Mouse (Mus musculus) hindbrain, embryonic 13.5 days (tissue): ENCODE measurements at regions not wholly inside any gene's neighbourhood (a gene's known extent, or its start where the extent isn't known, plus 50 kb on each side); places are given as distances from the start of the nearest gene placed in this dataset.

Source experiments
- ATAC-seq: fragments of 200-750 bp; cut with Nextera tagmentation; 2 replicates; pipeline ENCODE4 v1.8.0; 2017; ENCODE audit warnings: moderate TSS enrichment; ENCODE audit not compliant: low FRiP score
- H3K27ac ChIP-seq: fragments of 300-500 bp; sonication (generic); 2 replicates; pipeline ENCODE4 v1.5.1; 2015; ENCODE audit warnings: inconsistent platforms, mild to moderate bottlenecking, moderate library complexity
- H3K27me3 ChIP-seq: fragments of 300-500 bp; sonication (generic); 2 replicates; pipeline ENCODE4 v1.6.1; 2015; ENCODE audit warnings: mild to moderate bottlenecking, inconsistent platforms
- H3K36me3 ChIP-seq: fragments of 300-500 bp; sonication (generic); 2 replicates; pipeline ENCODE4 v1.6.1; 2015; ENCODE audit warnings: mild to moderate bottlenecking, inconsistent platforms
- H3K4me1 ChIP-seq: fragments of 300-500 bp; sonication (generic); replicated peaks from 2 replicates; pipeline ENCODE4 v1.6.1; 2015; ENCODE audit warnings: inconsistent platforms
- H3K4me2 ChIP-seq: fragments of 300-500 bp; sonication (generic); 2 replicates; pipeline ENCODE4 v1.6.1; 2015; ENCODE audit warnings: inconsistent platforms, mild to moderate bottlenecking, moderate library complexity
- H3K4me3 ChIP-seq: fragments of 300-500 bp; sonication (generic); 2 replicates; pipeline ENCODE4 v1.5.1; 2015; ENCODE audit warnings: mild to moderate bottlenecking, inconsistent platforms
- H3K9ac ChIP-seq: fragments of 300-500 bp; sonication (generic); 2 replicates; pipeline ENCODE4 v1.6.1; 2015; ENCODE audit warnings: mild to moderate bottlenecking, inconsistent platforms
- H3K9me3 ChIP-seq: fragments of 300-500 bp; sonication (generic); 2 replicates; pipeline ENCODE4 v1.6.1; 2016; ENCODE audit warnings: inconsistent platforms
- WGBS: fragments of 180-500 bp; shearing (Covaris S2); methylation state at CpG from one replicate; pipeline ENCODE4 v1.1.7; 2015; 5-methylcytosine and 5-hydroxymethylcytosine counted together

GRCm38 (mm10) chr17:76002836-76003235 is 451.1 kb upstream of the Fam98a start:
- Histone ChIP-seq H3K27ac (no peak overlapping the region), H3K9ac (no peak overlapping the region), H3K4me3 (no peak overlapping the region), H3K9me3 (no peaks in the 10 kb centered on the region), H3K27me3 (no peaks in the 10 kb centered on the region), H3K4me1 (no peaks in the 10 kb centered on the region), H3K36me3 (no peaks in the 10 kb centered on the region), H3K4me2 (no peak overlapping the region)
- ATAC-seq, result no peak

GRCm38 (mm10) chr17:75961371-75961770 is 409.6 kb upstream of the Fam98a start:
- H3K4me1 ChIP-seq, result no peaks in the 10 kb centered on the region
- H3K9me3 ChIP-seq, result no peaks in the 10 kb centered on the region
- no peak for ATAC-seq
- WGBS, result 42% methylated on average over 2 of the region's 2 CpGs
- no peak overlapping the region for H3K4me2 ChIP-seq
- H3K36me3 ChIP-seq, result no peaks in the 10 kb centered on the region
- no peak overlapping the region for H3K27ac ChIP-seq
- H3K4me3 ChIP-seq, result no peak overlapping the region
- H3K27me3 ChIP-seq, result no peaks in the 10 kb centered on the region
- no peak overlapping the region for H3K9ac ChIP-seq

DNA sequence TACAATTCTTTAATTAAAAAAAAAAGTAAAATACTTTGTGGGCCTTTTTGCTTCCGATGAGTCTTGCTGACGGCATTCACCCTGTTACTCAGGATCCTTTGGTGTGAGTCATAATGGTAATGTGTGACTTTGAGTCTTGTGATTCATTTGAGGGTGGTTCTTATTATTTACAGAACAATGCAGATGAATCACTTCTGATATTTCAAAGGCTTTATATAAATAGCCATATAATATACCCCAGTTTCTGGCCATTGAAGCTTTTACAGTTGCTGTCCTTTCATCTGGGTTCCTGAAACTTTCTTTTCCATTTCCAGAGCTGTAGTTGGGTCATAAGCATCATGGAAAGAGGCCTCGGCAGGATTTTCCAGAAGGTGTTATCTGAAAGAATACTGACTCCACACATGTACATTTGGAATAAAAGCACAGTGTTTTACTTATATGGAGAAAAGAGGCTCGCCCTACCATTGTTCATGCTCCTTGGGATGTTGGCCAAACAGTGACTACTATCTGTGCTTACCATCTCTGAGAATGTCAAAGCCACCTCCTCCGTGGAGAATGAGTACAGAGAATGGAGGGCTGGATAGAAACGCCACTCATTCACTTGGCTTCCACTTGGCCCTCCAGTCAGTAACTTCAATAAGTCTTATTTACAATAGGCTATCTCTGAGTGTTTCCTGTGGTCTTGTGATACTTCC is 385.1 kb upstream of the Fam98a start:
- no peak for ATAC-seq
- H3K27ac ChIP-seq, result no peak overlapping the region
- no peaks in the 10 kb centered on the region for H3K4me1 ChIP-seq
- H3K9ac ChIP-seq, result no peak overlapping the region
- H3K4me3 ChIP-seq, result no peak overlapping the region
- H3K4me2 ChIP-seq, result no peak overlapping the region
- H3K27me3 ChIP-seq, result no peaks in the 10 kb centered on the region
- no peaks in the 10 kb centered on the region for H3K9me3 ChIP-seq
- 91% methylated on average over 6 of the region's 6 CpGs for WGBS
- no peaks in the 10 kb centered on the region for H3K36me3 ChIP-seq

- no peak overlapping the region for H3K4me2 ChIP-seq
- peak; percentile 65; the same call in 1 of the 2 replicates for ATAC-seq
Observed at GRCm38 (mm10) chr17:75931022-75931421, 379.3 kb upstream of the Fam98a start.

GRCm38 (mm10) chr17:75920240-75920639 is 368.5 kb upstream of the Fam98a start:
- no peak for ATAC-seq
- H3K27ac ChIP-seq, result no peak overlapping the region
- no peak overlapping the region for H3K9ac ChIP-seq
- H3K4me3 ChIP-seq, result no peak overlapping the region
- WGBS, result 93% methylated on average over 2 of the region's 2 CpGs
- H3K36me3 ChIP-seq, result no peaks in the 10 kb centered on the region
- no peaks in the 10 kb centered on the region for H3K4me1 ChIP-seq
- H3K9me3 ChIP-seq, result no peaks in the 10 kb centered on the region
- H3K27me3 ChIP-seq, result no peaks in the 10 kb centered on the region
- H3K4me2 ChIP-seq, result no peak overlapping the region

More at GRCm38 (mm10) chr17:75931022-75931421, 379.3 kb upstream of the Fam98a start:
- H3K27me3 ChIP-seq, result no peaks in the 10 kb centered on the region
- H3K4me1 ChIP-seq, result no peaks in the 10 kb centered on the region
- no peaks in the 10 kb centered on the region for H3K36me3 ChIP-seq
- H3K27ac ChIP-seq, result no peak overlapping the region
- no peak overlapping the region for H3K9ac ChIP-seq
- WGBS, result 67% methylated on average over 1 of the region's 1 CpGs
- H3K9me3 ChIP-seq, result no peaks in the 10 kb centered on the region
- no peak overlapping the region for H3K4me3 ChIP-seq

- Histone ChIP-seq H3K36me3 (no peaks in the 10 kb centered on the region), H3K4me2 (no peak overlapping the region), H3K4me3 (no peak overlapping the region), H3K27me3 (no peaks in the 10 kb centered on the region), H3K9me3 (no peaks in the 10 kb centered on the region), H3K27ac (no peak overlapping the region), H3K4me1 (no peaks in the 10 kb centered on the region), H3K9ac (no peak overlapping the region)
- WGBS, result 85% methylated on average over 4 of the region's 4 CpGs
- ATAC-seq, result no peak
Observed at GRCm38 (mm10) chr17:75917020-75917419, 365.3 kb upstream of the Fam98a start.

GRCm38 (mm10) chr17:75916590-75916989 is 364.8 kb upstream of the Fam98a start:
- no peaks in the 10 kb centered on the region for H3K27me3 ChIP-seq
- WGBS, result 87% methylated on average over 2 of the region's 2 CpGs

GRCm38 (mm10) chr17:75915256-75915655 is 363.5 kb upstream of the Fam98a start:
- WGBS, result 80% methylated on average over 1 of the region's 1 CpGs
- Histone ChIP-seq H3K4me3 (no peak overlapping the region), H3K36me3 (no peaks in the 10 kb centered on the region), H3K27ac (no peak overlapping the region), H3K27me3 (no peaks in the 10 kb centered on the region), H3K4me1 (no peaks in the 10 kb centered on the region), H3K9me3 (no peaks in the 10 kb centered on the region), H3K9ac (no peak overlapping the region), H3K4me2 (no peak overlapping the region)
- no peak for ATAC-seq

More at GRCm38 (mm10) chr17:75916590-75916989, 364.8 kb upstream of the Fam98a start:
- H3K4me3 ChIP-seq, result no peak overlapping the region
- H3K9me3 ChIP-seq, result no peaks in the 10 kb centered on the region
- no peaks in the 10 kb centered on the region for H3K36me3 ChIP-seq
- no peak overlapping the region for H3K4me2 ChIP-seq
- no peak overlapping the region for H3K9ac ChIP-seq
- H3K4me1 ChIP-seq, result no peaks in the 10 kb centered on the region
- no peak for ATAC-seq
- no peak overlapping the region for H3K27ac ChIP-seq

DNA sequence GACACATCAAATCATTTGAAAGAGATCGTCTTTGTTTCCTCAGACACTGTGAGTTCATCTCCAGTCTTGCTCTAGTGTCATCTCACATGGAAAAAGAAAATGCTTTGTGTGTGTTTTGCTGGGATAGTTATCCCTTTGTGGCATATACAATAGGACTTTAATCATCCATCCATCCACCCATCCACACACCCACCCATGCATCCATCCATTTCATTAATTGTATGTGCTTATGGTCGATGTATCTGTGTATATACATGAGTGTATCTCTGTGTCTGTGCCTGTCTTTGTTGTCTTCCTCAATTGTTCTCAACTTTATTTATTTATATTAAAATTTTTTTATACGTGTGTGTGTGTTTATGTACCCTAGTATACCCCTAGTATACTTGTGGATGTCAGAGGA is 355.3 kb upstream of the Fam98a start:
- H3K27me3 ChIP-seq, result no peaks in the 10 kb centered on the region
- H3K27ac ChIP-seq, result peak overlapping the region; percentile 70; the same call in 1 of the 2 replicates
- ATAC-seq, result 0 out of 2 replicates have a peak, but pooled peaks have one; percentile 43
- WGBS, result 50% methylated on average over 3 of the region's 3 CpGs
- H3K9me3 ChIP-seq, result no peaks in the 10 kb centered on the region
- peaks cover 8% of the 10 kb centered on the region for H3K4me1 ChIP-seq
- H3K4me2 ChIP-seq, result no peak overlapping the region
- H3K36me3 ChIP-seq, result no peaks in the 10 kb centered on the region
- H3K9ac ChIP-seq, result no peak overlapping the region
- H3K4me3 ChIP-seq, result no peak overlapping the region

DNA sequence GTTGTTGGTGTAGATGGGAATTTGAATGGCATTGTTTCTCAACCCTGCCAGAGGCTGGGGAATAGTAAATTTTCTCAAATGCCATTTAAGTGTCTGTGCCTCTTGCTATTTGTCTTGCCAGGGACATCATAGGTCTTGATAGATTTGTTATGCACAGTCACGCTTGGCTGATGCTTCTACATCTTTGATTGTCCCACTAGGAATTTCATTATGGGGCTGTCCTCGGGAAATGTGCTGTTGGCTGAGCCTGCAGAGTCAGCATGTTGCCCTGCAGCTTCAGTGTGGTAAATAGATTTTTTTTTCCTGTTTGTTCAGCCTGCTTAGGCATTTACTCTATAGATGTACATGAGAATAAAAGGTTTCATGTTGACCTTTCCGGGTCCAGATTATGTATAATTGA is 354.9 kb upstream of the Fam98a start:
- ATAC-seq, result peak; percentile 71; the same call in 1 of the 2 replicates
- peak overlapping the region; percentile 70 for H3K27ac ChIP-seq
- H3K9ac ChIP-seq, result no peak overlapping the region

DNA sequence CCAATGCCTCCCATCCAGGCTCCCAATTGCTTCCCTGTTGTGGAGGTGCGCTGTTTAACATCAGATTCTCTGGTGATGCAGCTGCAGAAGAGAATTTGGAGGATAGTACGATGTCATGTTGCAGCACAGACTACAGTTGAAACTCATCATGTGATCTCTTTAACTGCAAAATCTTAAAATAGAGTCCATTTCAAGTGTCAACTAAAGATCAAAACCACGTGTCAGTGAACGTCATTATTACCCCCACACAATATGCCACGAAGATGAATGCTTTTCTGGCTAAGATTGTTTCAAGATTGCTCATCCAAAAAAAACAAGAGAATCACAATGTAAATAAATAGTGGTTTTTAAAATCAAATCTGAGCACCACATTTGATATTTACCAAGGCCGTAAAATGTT is 343.7 kb upstream of the Fam98a start:
- no peak overlapping the region for H3K4me2 ChIP-seq
- no peaks in the 10 kb centered on the region for H3K36me3 ChIP-seq
- no peaks in the 10 kb centered on the region for H3K9me3 ChIP-seq
- WGBS, result 82% methylated on average over 6 of the region's 6 CpGs
- no peak overlapping the region for H3K27ac ChIP-seq
- no peaks in the 10 kb centered on the region for H3K27me3 ChIP-seq
- ATAC-seq, result no peak
- H3K4me1 ChIP-seq, result no peaks in the 10 kb centered on the region
- no peak overlapping the region for H3K4me3 ChIP-seq
- H3K9ac ChIP-seq, result no peak overlapping the region

More for the DNA sequence above, 354.9 kb upstream of the Fam98a start:
- Histone ChIP-seq H3K27me3 (no peaks in the 10 kb centered on the region), H3K4me2 (no peak overlapping the region), H3K4me1 (peaks cover 8% of the 10 kb centered on the region), H3K9me3 (no peaks in the 10 kb centered on the region), H3K36me3 (no peaks in the 10 kb centered on the region), H3K4me3 (no peak overlapping the region)
- 33% methylated on average over 3 of the region's 3 CpGs for WGBS

GRCm38 (mm10) chr17:75894934-75895333 is 343.2 kb upstream of the Fam98a start:
- H3K4me1 ChIP-seq, result no peaks in the 10 kb centered on the region
- H3K27ac ChIP-seq, result no peak overlapping the region
- no peaks in the 10 kb centered on the region for H3K27me3 ChIP-seq
- no peaks in the 10 kb centered on the region for H3K36me3 ChIP-seq
- H3K4me2 ChIP-seq, result no peak overlapping the region
- H3K9me3 ChIP-seq, result no peaks in the 10 kb centered on the region
- H3K9ac ChIP-seq, result no peak overlapping the region
- 83% methylated on average over 4 of the region's 4 CpGs for WGBS
- no peak for ATAC-seq
- no peak overlapping the region for H3K4me3 ChIP-seq

DNA sequence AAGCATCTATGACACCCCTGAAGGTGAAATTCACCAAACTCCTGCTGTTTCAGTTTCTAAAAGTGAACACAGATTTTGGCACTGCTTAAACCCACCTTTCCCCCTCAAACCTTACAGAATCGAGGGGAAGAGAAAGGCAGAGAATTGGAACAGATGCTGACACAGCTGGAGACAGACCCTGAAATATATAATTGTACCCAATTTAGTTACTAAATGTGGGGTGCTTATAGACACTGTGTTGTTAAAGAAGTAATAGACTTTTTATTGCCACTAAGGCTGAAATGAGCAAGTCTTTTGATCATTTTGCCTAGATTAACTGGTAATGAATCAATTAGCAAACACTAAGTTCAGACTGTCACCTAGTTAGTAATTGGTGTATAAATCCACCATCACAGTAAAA is 341.8 kb upstream of the Fam98a start:
- no peak for ATAC-seq
- WGBS, result 50% methylated on average over 1 of the region's 1 CpGs
- Histone ChIP-seq H3K4me2 (no peak overlapping the region), H3K9ac (no peak overlapping the region), H3K36me3 (no peaks in the 10 kb centered on the region), H3K4me1 (no peaks in the 10 kb centered on the region), H3K9me3 (no peaks in the 10 kb centered on the region), H3K4me3 (no peak overlapping the region), H3K27me3 (no peaks in the 10 kb centered on the region), H3K27ac (no peak overlapping the region)
